Mouse (Mus musculus) layer of hippocampus, adult 9-11 months (tissue): ENCODE data around the gene Gdf15.

Experiments used
- DNase-seq: peaks from one replicate; pipeline ENCODE4 v3.0.0; 2022

Gene Gdf15

GRCm38 (mm10) chr8:70627041-70627440 lies 5.2 kb downstream of the Gdf15 start:
- DNase-seq, result no peak

- DNase-seq, result no peak
These were observed 7.2 kb downstream of the Gdf15 start for GRCm38 (mm10) chr8:70625104-70625503.

DNA sequence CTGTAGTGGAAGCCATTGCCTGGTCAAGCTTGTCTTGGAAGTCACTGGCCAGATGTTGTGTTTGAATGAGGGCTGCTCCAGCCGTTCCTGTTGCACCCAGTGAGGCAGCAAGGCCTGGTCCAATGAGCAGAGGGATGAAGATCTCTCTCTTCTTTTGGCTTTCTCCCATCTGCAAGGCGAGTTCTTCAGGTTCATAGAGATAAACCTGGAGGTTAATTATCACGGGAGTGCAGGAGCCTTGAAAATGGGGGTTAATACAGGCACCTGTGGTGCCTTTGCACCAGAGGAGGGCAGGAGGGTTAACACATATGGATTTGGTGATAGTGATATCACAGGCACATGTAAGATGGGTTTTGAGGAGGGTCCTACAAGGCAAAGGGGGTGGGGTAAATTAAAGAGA lies 10.0 kb downstream of the Gdf15 start:
- no peak for DNase-seq

- peak; percentile 83 for DNase-seq
These were observed 13.3 kb downstream of the Gdf15 start for GRCm38 (mm10) chr8:70618888-70619334.

GRCm38 (mm10) chr8:70617985-70618384 lies 14.3 kb downstream of the Gdf15 start:
- DNase-seq, result no peak

- no peak for DNase-seq
These were observed 15.6 kb downstream of the Gdf15 start for GRCm38 (mm10) chr8:70616645-70617044.

- no peak for DNase-seq
These were observed 16.4 kb downstream of the Gdf15 start, which contains the start of gene Lrrc25 for GRCm38 (mm10) chr8:70615894-70616293. TSS of gene Lrrc25 (plus strand) at chr8:70616155.

DNA sequence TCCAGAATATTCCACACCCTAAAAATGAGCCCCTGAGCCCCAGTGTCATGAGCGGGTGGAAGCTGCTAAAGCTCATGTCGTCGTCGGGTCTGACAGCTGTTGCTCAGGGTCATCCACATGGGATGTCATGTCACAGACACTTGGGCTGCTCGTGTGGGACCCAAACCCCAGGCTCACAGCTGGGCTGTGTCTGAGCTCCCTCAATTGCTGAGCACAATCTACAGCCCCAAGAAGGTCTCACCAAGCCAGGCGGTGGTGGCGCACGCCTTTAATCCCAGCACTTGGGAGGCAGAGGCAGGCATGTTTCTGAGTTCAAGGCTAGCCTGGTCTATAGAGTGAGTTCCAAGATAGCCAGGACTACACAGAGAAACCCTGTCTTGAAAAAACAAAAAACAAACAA lies 17.0 kb downstream of the Gdf15 start:
- no peak for DNase-seq

- no peak for DNase-seq
These were observed 17.8 kb downstream of the Gdf15 start for GRCm38 (mm10) chr8:70614469-70614868.

- no peak for DNase-seq
These were observed 18.5 kb downstream of the Gdf15 start for GRCm38 (mm10) chr8:70613763-70614162.

GRCm38 (mm10) chr8:70611849-70612248 lies 20.4 kb downstream of the Gdf15 start:
- peak; percentile 81 for DNase-seq

GRCm38 (mm10) chr8:70610796-70611771 lies 21.2 kb downstream of the Gdf15 start:
- DNase-seq, result no peak

DNA sequence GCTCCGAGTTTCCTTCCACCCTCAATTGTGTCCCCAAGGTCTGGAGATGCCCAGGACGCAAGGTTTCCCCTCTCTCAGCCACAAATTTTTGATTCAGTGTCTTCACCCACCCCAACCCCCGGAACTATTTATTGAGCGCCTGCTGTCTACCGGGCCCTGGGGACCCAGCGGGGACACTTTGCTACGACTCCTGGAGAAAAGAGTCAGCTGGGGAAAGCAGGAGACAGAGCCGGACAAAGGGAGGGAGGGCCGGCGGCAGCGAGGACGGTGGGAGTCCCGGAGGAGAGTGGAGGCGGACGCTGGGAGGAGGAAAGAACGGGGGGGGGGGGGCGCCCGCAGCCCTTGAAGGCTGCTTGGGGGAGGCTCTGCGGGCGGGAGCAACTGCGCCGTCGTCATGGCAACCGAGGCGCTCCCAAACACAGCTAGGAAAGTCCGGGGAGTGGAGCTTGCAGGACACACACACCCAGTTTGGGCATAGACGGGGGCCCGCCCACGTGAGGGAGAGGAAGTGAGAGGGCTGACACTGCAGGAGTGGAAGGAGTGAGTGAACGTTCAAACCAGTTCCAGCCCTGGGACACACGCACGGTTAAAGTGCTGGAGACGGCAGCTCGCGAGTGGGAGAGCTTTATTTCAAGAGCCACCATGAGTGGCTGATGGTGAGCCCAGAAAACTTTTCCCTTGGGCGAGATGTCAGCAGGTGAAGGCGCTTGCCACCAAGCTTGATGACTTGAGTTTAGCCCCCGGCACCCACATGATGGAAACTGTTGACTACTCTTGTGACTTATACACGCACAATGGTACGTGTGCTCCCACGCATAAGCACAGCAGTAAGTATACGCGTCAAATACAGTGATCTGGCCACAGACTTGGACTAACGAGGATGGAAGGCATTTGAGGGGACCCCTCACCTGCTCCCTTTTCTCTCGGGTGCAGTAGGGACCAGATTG lies 22.1 kb downstream of the Gdf15 start:
- DNase-seq, result peak; percentile 97

DNA sequence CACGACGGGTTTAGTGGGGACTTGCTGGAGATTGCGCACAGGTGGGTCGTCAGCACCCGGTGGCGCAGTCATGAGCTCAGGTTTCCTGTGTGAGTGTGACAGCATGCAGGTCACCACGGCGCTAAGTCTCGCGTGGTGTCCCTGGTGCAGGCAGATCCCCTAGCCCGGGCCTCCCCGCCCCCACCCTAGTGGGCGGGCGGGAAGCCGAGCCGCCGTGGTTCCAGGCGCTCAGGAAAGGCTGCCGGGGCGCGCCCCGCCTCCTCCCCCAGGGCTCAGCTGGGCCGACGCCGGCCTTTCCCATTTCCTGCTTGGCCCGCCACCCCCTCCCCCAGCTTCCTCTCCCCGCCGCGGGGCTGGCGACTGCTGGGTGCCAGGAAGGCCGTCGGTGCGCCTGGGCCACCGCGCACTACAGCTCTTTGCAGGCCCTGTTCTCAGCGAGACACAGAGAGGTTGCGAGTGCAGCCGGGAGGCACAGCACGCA lies 22.8 kb downstream of the Gdf15 start:
- DNase-seq, result peak; percentile 90

GRCm38 (mm10) chr8:70608749-70609367 lies 23.4 kb downstream of the Gdf15 start, which contains the start of gene Ssbp4:
TSS of gene Ssbp4 (minus strand) at chr8:70608872.
- DNase-seq, result no peak

DNA sequence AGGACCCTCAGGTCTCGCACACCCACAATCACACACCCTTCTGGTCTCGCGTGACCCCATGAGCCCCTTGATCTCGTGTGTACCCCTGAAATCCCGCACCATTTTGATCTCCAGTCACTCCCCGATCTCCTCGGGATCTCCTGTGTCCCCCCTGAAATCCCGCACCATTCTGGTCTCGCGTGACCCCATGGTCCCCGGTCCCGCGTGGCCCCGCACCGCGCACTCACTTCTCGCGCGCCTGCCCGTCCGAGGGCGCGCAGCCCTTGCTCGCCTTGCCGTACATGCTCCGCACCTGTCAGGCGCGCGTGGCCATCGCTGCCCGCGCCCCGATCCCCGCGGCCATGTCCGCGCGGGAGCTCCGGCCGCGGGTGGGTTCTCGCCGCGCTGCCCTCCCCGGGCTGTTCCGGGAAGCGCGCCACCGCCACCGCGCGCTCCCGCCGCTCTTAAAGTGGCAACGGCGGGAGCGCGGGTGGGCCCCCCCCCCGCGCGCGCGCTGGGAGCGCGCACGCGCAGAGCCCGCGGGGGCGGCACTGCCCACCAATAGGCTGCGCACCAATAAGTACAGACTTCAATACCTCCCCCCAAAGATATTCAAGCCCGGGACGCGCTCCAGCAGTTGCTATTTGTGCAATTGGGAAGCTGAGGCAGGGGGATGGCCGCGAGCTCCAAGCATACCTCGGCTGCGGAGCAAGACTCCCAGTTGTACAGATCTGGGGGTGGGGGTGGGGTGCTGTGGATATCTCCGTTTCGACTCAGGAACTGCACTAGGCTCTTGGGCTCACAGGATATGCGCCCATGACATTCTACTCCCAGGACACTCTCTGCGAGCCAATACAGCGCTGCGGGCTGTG lies 24.1 kb downstream of the Gdf15 start:
- peak; percentile 84 for DNase-seq

GRCm38 (mm10) chr8:70607603-70607897 lies 24.7 kb downstream of the Gdf15 start:
- no peak for DNase-seq

GRCm38 (mm10) chr8:70606780-70607602 lies 25.3 kb downstream of the Gdf15 start:
- no peak for DNase-seq

DNA sequence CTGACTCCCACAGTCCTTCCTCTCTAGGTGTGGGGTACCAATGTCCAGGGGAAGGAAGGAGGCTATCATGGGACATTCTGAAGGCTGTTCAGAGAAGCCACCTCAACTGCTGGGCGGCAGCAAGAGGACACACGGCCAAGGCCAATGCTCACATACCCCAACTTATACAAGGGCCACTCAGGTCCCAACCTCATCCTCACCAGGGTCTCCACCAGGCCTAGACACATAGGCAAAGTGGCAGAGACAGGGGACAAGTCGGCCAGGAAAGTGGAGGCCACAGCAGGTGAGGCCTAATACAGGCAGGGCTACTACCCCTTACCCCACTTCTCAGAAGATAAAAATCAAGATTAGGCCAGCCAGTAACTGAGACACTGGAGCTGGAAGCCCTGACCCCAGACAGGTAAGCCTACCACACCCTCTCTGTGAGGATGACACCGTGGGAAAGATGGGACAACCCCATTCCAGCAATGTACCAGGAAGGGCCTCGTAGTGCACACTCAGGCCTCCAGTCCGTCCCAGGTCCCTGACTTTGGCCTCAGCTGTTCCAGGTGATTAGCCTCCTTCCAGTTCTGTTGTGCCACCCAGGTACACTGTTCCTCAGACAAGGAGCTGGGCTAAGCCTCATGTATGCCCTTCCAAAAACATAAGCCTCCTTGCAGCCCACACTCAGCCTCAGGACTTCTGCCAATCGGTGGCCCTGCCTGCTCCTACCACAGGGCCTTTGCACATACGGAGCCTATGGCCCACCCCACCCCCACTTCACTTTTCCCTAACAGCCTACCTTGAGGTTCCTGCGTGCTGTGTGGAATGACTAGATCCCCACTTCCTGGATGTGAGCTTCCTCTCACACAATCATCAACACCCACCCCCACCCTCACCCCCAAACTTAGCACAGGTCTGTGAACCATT lies 26.1 kb downstream of the Gdf15 start:
- DNase-seq, result no peak

DNA sequence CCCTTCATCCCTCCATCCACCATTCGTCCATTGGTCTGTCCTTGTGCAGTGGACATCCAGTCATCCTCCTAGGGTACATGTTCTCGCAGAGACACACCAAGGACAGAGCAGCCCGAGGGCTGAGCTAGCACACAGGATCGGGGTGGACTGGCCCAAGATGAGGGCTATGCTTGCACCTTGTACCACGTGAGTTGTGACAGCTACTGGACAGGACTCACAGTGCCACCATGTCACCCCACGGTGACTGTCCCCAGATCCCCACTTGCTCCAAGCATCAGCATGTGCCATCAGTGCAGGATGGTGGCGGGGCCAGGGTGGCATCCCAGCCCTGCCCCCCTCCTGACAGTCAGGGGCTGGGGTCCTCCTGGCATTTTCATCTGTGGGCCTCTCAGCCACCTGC lies 27.7 kb downstream of the Gdf15 start:
- DNase-seq, result no peak
